Mouse (Mus musculus) ES-CJ7 (cell line): Measurements from ENCODE around the gene Lrp8.

Experiments
- DNase-seq: peaks from one replicate; pipeline ENCODE4 v3.0.0; 2011; ENCODE audit warnings: low read depth, low spot score

Gene Lrp8

DNA sequence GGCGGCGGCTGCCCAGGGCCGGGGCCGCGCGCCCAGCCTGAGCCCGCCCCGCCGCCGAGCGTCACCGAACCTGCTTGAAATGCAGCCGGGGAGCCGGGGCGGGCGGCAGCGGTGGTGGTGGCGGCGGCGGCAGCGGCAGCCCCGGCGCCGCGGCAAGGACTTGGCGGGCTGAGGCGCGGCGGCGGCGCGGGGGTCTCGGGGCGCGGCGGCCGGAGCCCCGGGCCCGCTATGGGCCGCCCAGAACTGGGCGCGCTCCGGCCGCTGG lies at the start of gene Lrp8:
Gene Lrp8, plus strand, starts transcription at position 77 of the 265 bp plus-strand sequence.
- no peak for DNase-seq

DNA sequence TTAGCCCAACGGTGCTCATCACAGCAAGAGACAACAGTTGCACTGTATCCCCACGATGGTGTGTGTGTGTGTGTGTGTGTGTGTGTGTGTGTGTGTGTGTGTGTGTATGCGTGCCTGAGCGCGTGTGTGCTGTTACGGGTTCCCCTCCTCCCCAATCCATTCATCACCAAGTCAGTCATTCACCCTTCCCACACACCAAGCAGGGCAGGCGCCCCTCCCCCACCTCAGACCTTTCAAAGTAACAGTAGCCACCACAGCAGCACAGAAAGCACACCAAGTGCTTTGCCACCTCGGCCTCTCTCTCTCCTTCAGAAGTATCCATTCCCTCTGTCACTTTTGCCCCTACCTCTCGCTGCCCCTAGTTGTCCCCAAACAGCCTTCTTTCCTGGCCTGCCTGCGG lies 45.8 kb upstream of the Lrp8 start:
- no peak for DNase-seq

GRCm38 (mm10) chr4:107757487-107758470 lies 44.3 kb upstream of the Lrp8 start:
- DNase-seq = no peak

DNA sequence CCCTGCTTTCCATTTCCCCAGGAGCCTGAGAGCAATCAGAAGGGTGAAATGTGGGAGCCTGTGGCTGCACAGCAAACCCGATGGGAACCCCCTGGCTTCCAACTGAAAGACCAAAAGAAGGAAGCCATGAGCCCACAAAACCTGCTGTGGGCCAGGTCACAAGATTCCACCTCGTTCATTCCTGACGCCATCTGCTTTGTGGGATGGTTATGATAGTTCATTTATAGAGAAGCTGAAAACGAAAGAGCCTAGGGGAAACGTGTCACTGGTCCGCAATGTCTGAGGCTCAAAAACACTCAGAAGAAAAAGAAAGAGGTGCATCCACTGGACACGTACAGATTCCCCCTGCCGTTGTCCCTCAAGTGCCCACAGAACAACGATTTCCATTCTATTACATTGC lies 43.1 kb upstream of the Lrp8 start:
- DNase-seq = no peak

- no peak for DNase-seq
Observed at GRCm38 (mm10) chr4:107763001-107763400, 39.1 kb upstream of the Lrp8 start.

- DNase-seq = no peak
Observed at GRCm38 (mm10) chr4:107763598-107763997, 38.5 kb upstream of the Lrp8 start.

DNA sequence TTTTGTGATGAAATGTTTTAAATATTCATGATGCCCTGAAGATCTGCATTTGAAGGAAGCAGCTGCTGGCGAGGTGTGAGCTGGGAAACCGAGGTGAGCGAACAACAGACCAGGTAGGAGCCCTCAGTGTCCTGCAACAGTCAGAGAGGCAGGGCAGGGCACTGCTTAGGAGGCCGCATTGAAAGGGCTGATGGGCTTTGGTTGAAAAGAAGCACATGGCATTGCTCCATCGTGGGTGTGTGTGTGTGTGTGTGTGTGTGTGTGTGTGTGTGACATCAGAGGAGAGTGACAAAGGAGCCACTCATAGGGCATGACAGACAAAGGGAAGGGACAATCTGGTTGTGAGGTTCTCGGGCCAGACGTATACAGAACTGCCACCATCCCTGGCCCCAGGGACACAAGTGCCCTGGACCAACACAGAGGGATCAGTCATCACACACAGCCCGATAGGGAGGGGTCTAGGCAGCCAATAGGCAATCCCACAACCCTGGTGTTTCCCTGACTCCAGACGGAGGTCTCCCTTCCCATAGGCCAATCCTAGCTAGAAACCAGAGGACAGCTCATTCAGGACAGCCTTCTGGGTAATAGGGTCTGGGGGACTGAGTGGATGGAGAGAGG lies 36.8 kb upstream of the Lrp8 start:
- no peak for DNase-seq

- DNase-seq = no peak
Observed at GRCm38 (mm10) chr4:107766182-107766581, 35.9 kb upstream of the Lrp8 start.

DNA sequence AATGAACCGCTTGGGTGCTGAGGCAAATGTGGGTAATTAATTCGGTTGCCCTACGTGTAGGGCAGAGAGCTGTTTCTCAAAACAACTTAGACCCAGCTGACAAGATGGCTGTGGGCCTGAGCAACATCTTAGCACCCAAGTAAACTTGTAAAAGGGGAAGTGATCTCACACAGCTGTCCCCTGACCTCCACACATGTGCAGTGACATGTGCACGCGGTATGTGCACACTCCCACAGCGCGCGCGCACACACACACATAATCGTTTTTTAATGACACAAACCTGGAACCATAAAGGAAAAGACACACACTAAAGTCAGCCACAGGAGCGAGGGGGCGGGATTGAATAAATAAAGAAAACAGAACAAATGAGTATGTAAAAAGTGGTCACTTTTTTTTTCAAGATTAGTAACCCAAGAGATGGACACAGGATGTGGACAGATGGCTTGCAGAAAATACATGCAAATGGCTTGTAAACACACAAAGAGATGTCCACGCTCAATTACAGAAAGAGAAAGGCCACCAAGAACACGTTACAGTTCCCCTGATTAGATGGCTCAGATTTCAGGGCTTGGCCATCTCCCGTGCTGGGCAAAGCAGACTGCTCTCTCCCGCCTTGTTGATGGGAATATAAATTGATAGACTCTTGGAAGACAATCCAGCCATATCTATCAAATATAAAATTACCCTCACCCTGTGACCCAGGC lies 29.8 kb upstream of the Lrp8 start:
- no peak for DNase-seq

GRCm38 (mm10) chr4:107774868-107775267 lies 27.2 kb upstream of the Lrp8 start:
- DNase-seq = no peak

DNA sequence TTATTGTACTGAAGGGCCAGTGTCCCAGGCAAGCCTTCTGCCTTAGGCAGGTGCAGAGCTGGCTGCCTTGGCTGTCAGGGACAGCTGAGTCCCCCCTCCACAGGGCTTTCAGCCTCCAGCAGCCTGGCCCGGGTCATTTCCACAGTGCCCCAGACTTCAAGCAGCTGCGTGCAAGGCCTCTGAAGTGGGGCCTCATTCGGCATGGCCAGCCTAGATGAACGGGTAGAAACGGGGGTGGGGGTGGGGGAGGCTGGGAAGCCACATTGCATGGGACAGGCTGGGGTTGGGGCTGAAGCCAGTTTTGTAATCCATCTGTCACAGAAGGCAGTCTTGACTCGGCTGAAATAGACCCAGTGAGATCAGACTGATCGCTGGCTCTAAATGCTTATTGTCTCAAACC lies 26.4 kb upstream of the Lrp8 start:
- DNase-seq = no peak

DNA sequence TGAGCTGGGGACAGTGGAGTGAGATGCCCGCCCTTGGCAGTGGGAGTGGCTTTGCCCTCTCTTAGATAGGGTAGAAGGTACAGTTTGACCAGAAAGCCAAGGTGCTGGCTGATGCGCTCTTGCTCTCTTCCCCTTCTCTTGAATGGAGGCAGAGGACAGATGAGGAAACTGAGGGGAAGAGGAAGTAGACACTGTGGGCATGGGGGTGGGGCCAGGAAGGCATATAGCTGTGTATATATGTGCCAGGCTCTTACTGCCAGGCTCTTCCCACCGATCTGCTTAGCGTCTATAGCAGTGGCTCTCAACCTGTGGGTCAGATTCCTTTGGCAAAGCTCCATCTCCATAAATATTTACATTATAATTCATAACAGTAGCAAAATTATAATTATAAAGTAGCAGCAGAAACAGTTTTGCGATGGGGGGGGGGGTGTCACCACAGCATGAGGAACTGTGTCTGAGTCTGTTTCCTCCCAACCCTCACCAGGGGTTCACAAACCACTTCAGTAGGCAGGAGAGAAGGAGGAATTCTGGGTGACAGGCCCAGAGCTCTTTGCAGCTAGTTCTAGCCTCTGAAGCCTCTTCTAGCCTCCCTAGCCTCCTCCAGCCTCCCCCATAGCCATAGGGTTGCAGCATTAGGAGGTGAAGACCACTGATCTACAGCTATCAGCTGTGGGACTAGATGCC lies 24.9 kb upstream of the Lrp8 start:
- DNase-seq = no peak

- no peak for DNase-seq
Observed at GRCm38 (mm10) chr4:107783541-107783940, 18.5 kb upstream of the Lrp8 start.

- no peak for DNase-seq
Observed at GRCm38 (mm10) chr4:107788841-107789240, 13.2 kb upstream of the Lrp8 start.

GRCm38 (mm10) chr4:107800801-107801200 lies 1.3 kb upstream of the Lrp8 start:
- no peak for DNase-seq

GRCm38 (mm10) chr4:107801366-107802184 lies 486 bp upstream of the Lrp8 start:
- peak; percentile 88 for DNase-seq

GRCm38 (mm10) chr4:107802450-107803331 lies 630 bp downstream of the Lrp8 start:
- peak; percentile 11 for DNase-seq

GRCm38 (mm10) chr4:107803351-107804106 lies 1.5 kb downstream of the Lrp8 start:
- DNase-seq = peak; percentile 82

- peak; percentile 69 for DNase-seq
Observed at GRCm38 (mm10) chr4:107805491-107805890, 3.4 kb downstream of the Lrp8 start.
